Mouse (Mus musculus) CH12.LX (cell line): ENCODE data around the gene Sema4a. TPM values are rescaled to one million over a fixed set of nuclear protein-coding genes. Genes with fewer than 3 reads are reported as not detected.

Experiments used
- DNase-seq: peaks from one replicate; pipeline ENCODE4 v3.0.0-alpha.2; 2013; ENCODE audit errors: extremely low read depth
- H3K27ac ChIP-seq: 2 replicates; pipeline ENCODE4 v1.5.1; 2012; ENCODE audit warnings: low read depth, mild to moderate bottlenecking, control low read depth, moderate library complexity; ENCODE audit not compliant: insufficient read depth
- H3K27me3 ChIP-seq: replicated peaks from 2 replicates; pipeline ENCODE3; 2012; ENCODE audit warnings: inconsistent platforms
- H3K36me3 ChIP-seq, 2 experiments: replicated peaks in 1 of 2; 2 replicates each; pipeline versions ENCODE3 to v1.6.1; 2012; ENCODE audit warnings: inconsistent platforms in 1 of 2, low read length in 1 of 2, mild to moderate bottlenecking in 1 of 2, mixed read lengths in 1 of 2, moderate library complexity in 1 of 2; ENCODE audit not compliant: control insufficient read depth in 1 of 2, insufficient read depth in 1 of 2
- H3K4me1 ChIP-seq, 2 experiments: 2 replicates each; pipeline ENCODE4 v1.6.1; 2012; ENCODE audit warnings: inconsistent platforms in 1 of 2, moderate library complexity in 1 of 2; ENCODE audit not compliant: insufficient read depth in 2 of 2, control insufficient read depth in 1 of 2
- H3K4me2 ChIP-seq: 2 replicates; pipeline ENCODE4 v1.6.1; 2012; ENCODE audit warnings: low read depth, mild to moderate bottlenecking, control low read depth; ENCODE audit not compliant: poor library complexity, insufficient read depth, severe bottlenecking
- H3K4me3 ChIP-seq, 3 experiments: fragments of 150-350 bp in 1 of 3; sonication (generic) in 1 of 3; replicated peaks in 1 of 3; 2 replicates each; pipeline versions ENCODE3 to v1.5.1; 2011 to 2012; ENCODE audit warnings: low read depth in 2 of 3, low read length in 2 of 3, mild to moderate bottlenecking in 2 of 3, moderate library complexity in 2 of 3, control low read depth in 1 of 3, improper control_type of control experiment in 1 of 3, inconsistent platforms in 1 of 3, mixed read lengths in 1 of 3; ENCODE audit not compliant: poor library complexity in 1 of 3
- H3K79me2 ChIP-seq: replicated peaks from 2 replicates; pipeline ENCODE4 v1.6.1; 2012; ENCODE audit warnings: mild to moderate bottlenecking, moderate library complexity; ENCODE audit not compliant: control insufficient read depth, poor library complexity, insufficient read depth, severe bottlenecking; ENCODE audit errors: extremely low read depth
- H3K9ac ChIP-seq: 2 replicates; pipeline ENCODE4 v1.6.1; 2012; ENCODE audit warnings: low read depth, mild to moderate bottlenecking, control low read depth, moderate library complexity; ENCODE audit not compliant: insufficient read depth
- H3K9me3 ChIP-seq: replicated peaks from 2 replicates; pipeline ENCODE3; 2012; ENCODE audit warnings: low read length, inconsistent platforms, mixed read lengths
- CHD1 ChIP-seq: IDR thresholded peaks from 2 replicates; pipeline ENCODE4 v1.6.1; 2012; ENCODE audit warnings: low read depth, low read length, improper control_type of control experiment, inconsistent platforms
- CHD2 ChIP-seq: IDR thresholded peaks from 2 replicates; pipeline ENCODE4 v1.6.1; 2011; ENCODE audit warnings: low read length, improper control_type of control experiment
- CTCF ChIP-seq, 2 experiments: IDR thresholded peaks in 1 of 2; conservative IDR thresholded peaks in 1 of 2; 2 replicates each; pipeline ENCODE4 v1.5.1; 2011 to 2012; ENCODE audit warnings: low read depth in 2 of 2, low read length in 2 of 2, improper control_type of control experiment in 1 of 2, inconsistent platforms in 1 of 2, mild to moderate bottlenecking in 1 of 2, moderate library complexity in 1 of 2
- E2F4 ChIP-seq: IDR thresholded peaks from 2 replicates; pipeline ENCODE4 v1.6.1; 2011; ENCODE audit warnings: low read depth, low read length, improper control_type of control experiment; ENCODE audit not compliant: insufficient replicate concordance
- ETS1 ChIP-seq: conservative IDR thresholded peaks from 2 replicates; pipeline ENCODE4 v1.6.1; 2012; ENCODE audit warnings: low read depth, mild to moderate bottlenecking, inconsistent platforms, low read length, improper control_type of control experiment, moderate library complexity
- GABPA ChIP-seq: IDR thresholded peaks from 2 replicates; pipeline ENCODE4 v1.6.1; 2012; ENCODE audit warnings: low read depth, low read length, improper control_type of control experiment, inconsistent platforms; ENCODE audit not compliant: insufficient replicate concordance
- HCFC1 ChIP-seq: IDR thresholded peaks from 2 replicates; pipeline ENCODE4 v1.6.1; 2012; ENCODE audit warnings: low read depth, mild to moderate bottlenecking, inconsistent platforms, low read length, improper control_type of control experiment
- IRF4 ChIP-seq: IDR thresholded peaks from 2 replicates; pipeline ENCODE4 v1.6.1; 2014; ENCODE audit warnings: low read depth, mild to moderate bottlenecking, inconsistent platforms, low read length, improper control_type of control experiment
- KAT2A ChIP-seq: IDR thresholded peaks from 2 replicates; pipeline ENCODE4 v1.6.1; 2012; ENCODE audit warnings: low read length, improper control_type of control experiment, inconsistent platforms; ENCODE audit not compliant: insufficient replicate concordance
- MAX ChIP-seq: IDR thresholded peaks from 2 replicates; pipeline ENCODE4 v1.6.1; 2011; ENCODE audit warnings: low read length, improper control_type of control experiment
- MAZ ChIP-seq: IDR thresholded peaks from 2 replicates; pipeline ENCODE4 v1.6.1; 2012; ENCODE audit warnings: low read depth, mild to moderate bottlenecking, inconsistent platforms, low read length, improper control_type of control experiment, moderate library complexity
- MEF2A ChIP-seq: IDR thresholded peaks from 2 replicates; pipeline ENCODE4 v1.6.1; 2014; ENCODE audit warnings: low read depth, mild to moderate bottlenecking, inconsistent platforms, low read length, improper control_type of control experiment, borderline replicate concordance
- MXI1 ChIP-seq: IDR thresholded peaks from 2 replicates; pipeline ENCODE4 v1.6.1; 2011; ENCODE audit warnings: mild to moderate bottlenecking, low read depth, low read length, improper control_type of control experiment
- MYC ChIP-seq: IDR thresholded peaks from 2 replicates; pipeline ENCODE4 v1.6.1; 2011; ENCODE audit warnings: low read depth, mild to moderate bottlenecking, improper control_type of control experiment, low read length
- NELFE ChIP-seq: IDR thresholded peaks from 2 replicates; pipeline ENCODE4 v1.6.1; 2011; ENCODE audit warnings: low read depth, low read length, improper control_type of control experiment
- PAX5 ChIP-seq: IDR thresholded peaks from 2 replicates; pipeline ENCODE4 v1.6.1; 2012; ENCODE audit warnings: low read length, inconsistent platforms, mixed read lengths
- POLR2A ChIP-seq: IDR thresholded peaks from 2 replicates; pipeline ENCODE4 v1.6.1; 2011; ENCODE audit warnings: low read depth, mild to moderate bottlenecking, improper control_type of control experiment, low read length
- POLR2AphosphoS2 ChIP-seq: IDR thresholded peaks from 2 replicates; pipeline ENCODE4 v1.6.1; 2011; ENCODE audit warnings: low read depth, low read length, improper control_type of control experiment
- RAD21 ChIP-seq: IDR thresholded peaks from 2 replicates; pipeline ENCODE4 v1.6.1; 2011; ENCODE audit warnings: low read depth, mild to moderate bottlenecking, low read length, improper control_type of control experiment, moderate library complexity
- RCOR1 ChIP-seq: conservative IDR thresholded peaks from 2 replicates; pipeline ENCODE4 v1.6.1; 2012; ENCODE audit warnings: low read depth, mild to moderate bottlenecking, inconsistent platforms, low read length, improper control_type of control experiment
- SIN3A ChIP-seq: IDR thresholded peaks from 2 replicates; pipeline ENCODE4 v1.6.1; 2012; ENCODE audit warnings: low read length, improper control_type of control experiment, inconsistent platforms
- TBP ChIP-seq: conservative IDR thresholded peaks from 2 replicates; pipeline ENCODE4 v1.6.1; 2011; ENCODE audit warnings: low read depth, low read length, improper control_type of control experiment
- TCF12 ChIP-seq: IDR thresholded peaks from 2 replicates; pipeline ENCODE4 v1.6.1; 2014; ENCODE audit warnings: low read depth, mild to moderate bottlenecking, inconsistent platforms, low read length, improper control_type of control experiment
- USF1 ChIP-seq: IDR thresholded peaks from 2 replicates; pipeline ENCODE4 v1.6.1; 2014; ENCODE audit warnings: low read depth, mild to moderate bottlenecking, inconsistent platforms, low read length, improper control_type of control experiment
- ZKSCAN1 ChIP-seq: IDR thresholded peaks from 2 replicates; pipeline ENCODE4 v1.6.1; 2012; ENCODE audit warnings: low read depth, inconsistent platforms, low read length, improper control_type of control experiment, borderline replicate concordance
- ZMIZ1 ChIP-seq: IDR thresholded peaks from 2 replicates; pipeline ENCODE4 v1.6.1; 2012; ENCODE audit warnings: low read depth, mild to moderate bottlenecking, inconsistent platforms, low read length, improper control_type of control experiment
- ZNF384 ChIP-seq: IDR thresholded peaks from 2 replicates; pipeline ENCODE4 v1.6.1; 2012; ENCODE audit warnings: low read depth, low read length, improper control_type of control experiment, inconsistent platforms
- dilution Hi-C: fragments of 300-500 bp; cut with MboI; formaldehyde crosslinking; loops from 2 replicates; pipeline ENCODE4 v1.14.3; 2020; ENCODE audit warnings: low sequenced_read_pairs; ENCODE audit not compliant: extremely low pct_unique_long_range_greater_than_20kb, extremely low pct_ligation_motif_present
- in situ Hi-C: fragments of 300-500 bp; cut with MboI; formaldehyde crosslinking; loops from 3 replicates; pipeline ENCODE4 v1.14.3; 2019; ENCODE audit warnings: low sequenced_read_pairs, low pct_ligation_motif_present, low pct_unique_long_range_greater_than_20kb, mixed read lengths
- polyA plus RNA-seq: library from polyadenylated mRNA; unstranded; fragments of >175 nt; gene quantifications from 2 replicates; pipeline ENCODE4 v1.2.1, GENCODE M21; 2012; ENCODE audit warnings: low read depth; ENCODE audit not compliant: insufficient read length
- total RNA-seq, 2 experiments: library from RNA; depleted of rRNA; stranded (reverse); fragments of 300-350 nt in 1 of 2; fragments of >200 nt in 1 of 2; gene quantifications; 2 replicates each; pipeline ENCODE4 v1.2.3; 2012 to 2014

The Sema4a gene
- total and polyA plus RNA-seq, 3 experiments: 3.5 to 7.1 (median 4.7) TPM

DNA sequence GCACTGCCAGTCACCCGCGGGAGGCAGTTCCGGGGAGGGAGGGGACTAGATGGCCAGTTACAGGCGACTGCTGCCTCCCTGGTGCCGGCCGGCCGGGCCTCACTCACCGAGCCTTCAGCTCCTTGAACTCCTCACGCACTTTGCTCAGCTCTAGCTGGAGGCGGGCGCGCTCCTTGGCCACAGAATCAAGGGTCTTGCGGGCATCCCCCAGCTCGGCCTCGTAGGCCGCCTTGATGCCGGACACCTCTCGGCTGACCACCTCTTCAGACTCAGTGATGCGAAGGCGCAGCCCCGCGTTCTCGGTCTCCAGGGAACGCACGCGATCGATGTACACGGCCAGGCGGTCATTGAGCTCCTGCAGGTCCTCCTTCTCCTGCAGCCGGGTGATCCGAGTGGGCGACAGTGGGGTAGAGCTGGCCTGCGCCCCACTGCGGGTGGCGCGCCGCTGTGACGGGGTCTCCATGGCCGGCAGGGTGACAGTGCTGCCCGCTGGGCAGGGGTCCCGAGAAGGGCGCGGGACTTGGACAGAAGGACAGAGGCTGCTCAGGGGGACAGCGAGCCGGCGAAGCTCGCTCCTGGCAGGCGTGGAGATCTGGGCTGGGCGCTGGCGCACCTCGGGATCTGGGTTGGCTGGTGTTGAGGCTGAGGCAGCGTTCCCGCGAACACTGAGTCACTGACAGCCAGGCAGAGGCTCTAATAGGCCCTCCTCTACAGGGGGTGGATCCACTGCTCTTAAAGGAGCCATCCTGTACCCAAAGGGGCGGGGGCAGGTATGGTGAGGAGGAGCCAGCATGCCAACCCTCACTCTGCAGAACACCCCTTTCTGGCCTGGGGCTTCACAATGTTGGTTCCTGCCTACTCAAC lies 41.9 kb upstream of the Sema4a start:
- Histone ChIP-seq H3K27me3 (peaks cover 10% of the 10 kb centered on the region), H3K4me2 (peak overlapping the region; percentile 79), H3K9ac (peak overlapping the region; percentile 64), H3K36me3 (peaks cover 0 to 6% of the 10 kb centered on the region in 2 experiments), H3K27ac (no peak overlapping the region), H3K4me3 (peak overlapping the region; percentile 62 to 87 (median 87)), H3K9me3 (no peaks in the 10 kb centered on the region), H3K4me1 (peaks cover 10 to 60% of the 10 kb centered on the region in 2 experiments), H3K79me2 (no peaks in the 10 kb centered on the region; the same call in 1 of the 2 replicates)
- no peak for TF ChIP-seq USF1
- peak; percentile 73 for TF ChIP-seq SIN3A
- TF ChIP-seq KAT2A: 0 out of 2 replicates have a peak, but pooled peaks have one; percentile 21
- TF ChIP-seq E2F4: no peak
- peak; percentile 48; the same call in 1 of the 2 replicates for TF ChIP-seq MXI1
- no peak for TF ChIP-seq RAD21
- TF ChIP-seq NELFE: peak; percentile 72; the same call in 1 of the 2 replicates
- TF ChIP-seq CHD1: no peak
- no peak for TF ChIP-seq MEF2A
- TF ChIP-seq ZNF384: no peak
- TF ChIP-seq MAZ: peak; percentile 93
- no peak; the same call in 1 of the 2 replicates for TF ChIP-seq ETS1
- TF ChIP-seq MYC: no peak
- TF ChIP-seq GABPA: no peak
- TF ChIP-seq IRF4: no peak
- TF ChIP-seq POLR2AphosphoS2: no peak; the same call in 1 of the 2 replicates
- TF ChIP-seq POLR2A: peak; percentile 89
- peak; percentile 80 for TF ChIP-seq ZMIZ1
- no peak for TF ChIP-seq PAX5
- peak; percentile 32 for TF ChIP-seq HCFC1
- no peak for TF ChIP-seq CTCF (conservative IDR thresholded peaks at IDR 0.05 in 1 of 2, IDR thresholded peaks at IDR 0.05 in 1 of 2; ENCODE audit: low read depth in 2 of 2, low read length in 2 of 2)
- no peak for TF ChIP-seq CHD2
- TF ChIP-seq TCF12: peak; percentile 46; the same call in 1 of the 2 replicates
- TF ChIP-seq RCOR1: no peak
- TF ChIP-seq TBP: peak; percentile 90
- TF ChIP-seq MAX: peak; percentile 58
- no peak for TF ChIP-seq ZKSCAN1
- DNase-seq: peak; percentile 87
- in situ Hi-C loops (no loop called here), dilution Hi-C loops (no loop called here)
